Mouse (Mus musculus) limb, embryonic 11.5 days (tissue): Measurements from ENCODE around the gene Naga. TPM values are rescaled to one million over a fixed set of nuclear protein-coding genes. Genes with fewer than 3 reads are reported as not detected.
A peak's percentile ranks its signal among the peaks of the same experiment; 100 is the strongest.

ENCODE experiments used
- ATAC-seq: fragments of 200-750 bp; cut with Nextera tagmentation; 2 replicates; pipeline ENCODE4 v1.8.0; 2017; ENCODE audit warnings: low read depth; ENCODE audit not compliant: insufficient number of reproducible peaks, low FRiP score, low TSS enrichment
- DNase-seq: peaks from one replicate; pipeline ENCODE4 v3.0.0-alpha.2; 2015; ENCODE audit warnings: low spot score
- H3K27ac ChIP-seq: fragments of 300-500 bp; sonication (generic); replicated peaks from 2 replicates; pipeline ENCODE4 v1.5.1; 2014; ENCODE audit warnings: low read depth, mild to moderate bottlenecking, low read length
- H3K27me3 ChIP-seq: fragments of 300-500 bp; sonication (generic); 2 replicates; pipeline ENCODE4 v1.6.1; 2014; ENCODE audit warnings: mild to moderate bottlenecking, low read length, mixed read lengths; ENCODE audit not compliant: control insufficient read depth, insufficient read depth
- H3K36me3 ChIP-seq: fragments of 300-500 bp; sonication (generic); 2 replicates; pipeline ENCODE4 v1.6.1; 2014; ENCODE audit warnings: mild to moderate bottlenecking, low read length, moderate library complexity, mixed read lengths; ENCODE audit not compliant: control insufficient read depth, insufficient read depth
- H3K4me1 ChIP-seq: fragments of 300-500 bp; sonication (generic); 2 replicates; pipeline ENCODE4 v1.6.1; 2014; ENCODE audit warnings: low read length, mixed read lengths; ENCODE audit not compliant: control insufficient read depth, insufficient read depth
- H3K4me2 ChIP-seq: fragments of 300-500 bp; sonication (generic); 2 replicates; pipeline ENCODE4 v1.6.1; 2014; ENCODE audit warnings: low read depth, mild to moderate bottlenecking, moderate library complexity; ENCODE audit not compliant: severe bottlenecking
- H3K4me3 ChIP-seq: fragments of 300-500 bp; sonication (generic); 2 replicates; pipeline ENCODE4 v1.5.1; 2014; ENCODE audit warnings: low read depth, low read length
- H3K9ac ChIP-seq: fragments of 300-500 bp; sonication (generic); 2 replicates; pipeline ENCODE4 v1.6.1; 2014; ENCODE audit warnings: mild to moderate bottlenecking, low read length
- H3K9me3 ChIP-seq: fragments of 300-500 bp; sonication (generic); 2 replicates; pipeline ENCODE4 v1.6.1; 2016; ENCODE audit warnings: low read length; ENCODE audit not compliant: control insufficient read depth
- WGBS: fragments of 180-500 bp; shearing (Covaris S2); extraction: QIAGEN DNeasy Blood & Tissue Kit; methylation state at CpG from one replicate; pipeline ENCODE4 v1.1.7; 2014; 5-methylcytosine and 5-hydroxymethylcytosine counted together
- polyA plus RNA-seq: library from polyadenylated mRNA; unstranded; fragments of >200 nt; fragmentation: Nextera tagmentation; extraction: Ambion mirVana; gene quantifications from 2 replicates; pipeline ENCODE4 v1.2.1, GENCODE M21; 2014

Naga gene
- polyA plus RNA-seq, result 25.8 and 29.7 TPM in 2 replicates

GRCm38 (mm10) chr15:82338593-82339112, at the start of gene Naga, which contains the start of the genes Pheta2 and Smdt1:
Naga (minus strand) TSS chr15:82338925.
Pheta2 (plus strand) TSS chr15:82338942.
Smdt1 (plus strand) TSS chr15:82338959.
- DNase-seq, result peak; percentile 97
- peak within 1 kb of the TSS; percentile 75 for H3K4me2 ChIP-seq
- peak within 1 kb of the TSS; percentile 67 for H3K9ac ChIP-seq
- H3K4me3 ChIP-seq, result peak within 1 kb of the TSS; percentile 48
- H3K27ac ChIP-seq, result no peak within 1 kb of the TSS
- peak; percentile 84 for ATAC-seq
- no peaks in the 10 kb centered on the region for H3K9me3 ChIP-seq
- H3K4me1 ChIP-seq, result peaks cover 15% of the 10 kb centered on the region
- H3K36me3 ChIP-seq, result no peaks in the 10 kb centered on the region; the same call in 1 of the 2 replicates
- H3K27me3 ChIP-seq, result no peaks in the 10 kb centered on the region
- WGBS, result under 1% methylated on average over 41 of the region's 41 CpGs

GRCm38 (mm10) chr15:82385729-82386128, 47.0 kb upstream of the Naga start:
- Histone ChIP-seq H3K36me3 (no peaks in the 10 kb centered on the region), H3K4me3 (no peak overlapping the region), H3K27ac (no peak overlapping the region), H3K27me3 (no peaks in the 10 kb centered on the region), H3K9ac (no peak overlapping the region), H3K9me3 (no peaks in the 10 kb centered on the region), H3K4me1 (no peaks in the 10 kb centered on the region), H3K4me2 (no peak overlapping the region)
- DNase-seq (no peak), ATAC-seq (no peak)
- WGBS, result 90% methylated on average over 2 of the region's 2 CpGs

GRCm38 (mm10) chr15:82382441-82382840, 43.7 kb upstream of the Naga start:
- H3K9ac ChIP-seq, result no peak overlapping the region
- H3K9me3 ChIP-seq, result no peaks in the 10 kb centered on the region
- H3K4me3 ChIP-seq, result no peak overlapping the region
- H3K4me2 ChIP-seq, result no peak overlapping the region
- no peaks in the 10 kb centered on the region for H3K27me3 ChIP-seq
- 85% methylated on average over 2 of the region's 2 CpGs for WGBS
- DNase-seq (no peak), ATAC-seq (no peak)
- no peaks in the 10 kb centered on the region for H3K36me3 ChIP-seq
- H3K4me1 ChIP-seq, result 0 out of 2 replicates have a peak, but pooled peaks cover 2% of the 10 kb centered on the region
- no peak overlapping the region for H3K27ac ChIP-seq

DNA sequence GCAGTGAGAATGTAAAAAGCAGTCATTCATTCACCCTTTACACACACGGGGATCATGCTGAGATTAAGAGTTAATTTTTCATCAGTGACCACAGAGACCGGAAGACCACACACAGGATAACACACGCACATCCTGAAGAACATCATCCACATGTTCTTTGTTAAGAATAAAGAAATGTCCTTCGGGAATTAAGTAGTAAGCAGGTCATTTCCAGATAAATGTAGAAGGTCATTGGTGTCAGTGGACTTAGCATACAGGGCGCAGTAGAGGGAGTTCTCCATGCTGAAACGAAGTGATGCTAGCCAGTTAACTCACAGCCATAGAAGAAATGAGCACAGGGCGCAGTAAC, 42.0 kb upstream of the Naga start:
- Histone ChIP-seq H3K9ac (no peak overlapping the region), H3K4me3 (peak overlapping the region; percentile 35), H3K9me3 (no peaks in the 10 kb centered on the region), H3K36me3 (no peaks in the 10 kb centered on the region), H3K4me2 (peak overlapping the region; percentile 66), H3K27me3 (no peaks in the 10 kb centered on the region), H3K27ac (no peak overlapping the region), H3K4me1 (0 out of 2 replicates have a peak, but pooled peaks cover 2% of the 10 kb centered on the region)
- 43% methylated on average over 7 of the region's 7 CpGs for WGBS
- DNase-seq (no peak), ATAC-seq (no peak)

DNA sequence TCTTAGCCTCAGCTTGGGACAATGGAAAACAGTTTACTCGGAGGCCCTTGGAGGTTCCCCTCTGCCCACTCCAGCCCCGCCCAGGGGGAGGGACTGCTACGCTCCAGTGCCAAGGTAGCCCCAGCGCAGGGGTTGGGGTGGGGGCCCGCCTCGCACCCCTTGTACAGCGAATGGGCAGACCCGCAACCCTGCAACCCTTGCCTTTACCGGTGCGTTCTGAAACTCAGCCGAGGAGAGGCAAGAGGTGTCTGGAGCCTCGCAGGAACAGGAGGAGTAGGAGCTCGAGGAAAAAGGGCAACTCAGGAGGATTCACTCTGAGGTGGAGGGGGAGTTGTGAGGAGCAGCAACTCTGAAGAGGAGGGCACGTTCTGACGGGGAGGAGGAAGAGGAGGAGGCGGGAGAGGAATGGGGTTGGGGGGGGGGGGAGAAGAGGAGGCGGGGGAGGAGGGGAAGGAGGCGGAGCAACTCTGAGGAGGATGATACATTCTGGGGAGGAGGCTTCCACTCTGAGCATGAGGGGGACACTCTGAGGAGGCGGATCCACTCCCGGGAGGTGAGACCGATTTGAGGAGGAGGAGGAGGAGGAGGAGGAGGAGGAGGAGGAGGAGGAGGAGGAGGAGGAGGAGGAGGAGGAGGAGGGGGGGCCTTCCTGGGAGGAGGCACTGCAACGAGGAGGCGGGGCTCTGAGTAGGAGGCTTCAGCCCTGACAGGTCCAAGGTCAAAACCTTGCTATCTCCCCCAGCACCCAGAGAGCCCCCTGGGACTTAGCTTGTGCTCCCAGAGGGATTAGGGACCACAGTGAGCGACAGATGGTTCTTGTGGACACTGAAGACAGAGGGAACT, 41.4 kb upstream of the Naga start, which contains the start of gene Cyp2d22:
Cyp2d22 (minus strand) TSS at position 390 of the 843 bp plus-strand sequence.
- Histone ChIP-seq H3K27ac (no peak within 1 kb of the TSS), H3K4me3 (peak within 1 kb of the TSS; percentile 35), H3K36me3 (no peaks in the 10 kb centered on the region), H3K4me2 (peak within 1 kb of the TSS; percentile 66), H3K4me1 (0 out of 2 replicates have a peak, but pooled peaks cover 2% of the 10 kb centered on the region), H3K9ac (peak within 1 kb of the TSS; percentile 53), H3K27me3 (no peaks in the 10 kb centered on the region), H3K9me3 (no peaks in the 10 kb centered on the region)
- peak; percentile 77 for ATAC-seq
- WGBS, result 2% methylated on average over 19 of the region's 24 CpGs
- peak; percentile 62 for DNase-seq

DNA sequence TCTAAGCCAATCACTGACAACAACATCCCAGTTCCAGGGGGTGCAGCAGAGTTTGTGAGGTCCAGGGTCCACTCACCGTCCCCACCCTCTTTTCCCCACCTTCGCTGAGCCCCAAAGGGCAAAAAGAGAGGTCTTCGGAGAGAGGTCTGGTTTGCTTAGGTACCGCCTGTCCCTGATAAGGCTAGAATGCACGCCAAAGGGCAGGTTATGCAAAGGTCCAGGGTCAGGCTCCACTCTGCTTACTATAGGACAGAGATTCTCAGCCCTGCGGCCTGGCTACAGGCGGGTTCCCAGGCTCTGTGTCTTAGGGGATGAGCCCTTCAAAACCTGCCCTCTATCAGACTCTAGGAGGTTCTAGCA, 40.8 kb upstream of the Naga start:
- H3K9me3 ChIP-seq, result no peaks in the 10 kb centered on the region
- H3K36me3 ChIP-seq, result no peaks in the 10 kb centered on the region
- 19% methylated on average over 7 of the region's 7 CpGs for whole genome bisulfite sequencing
- H3K4me3 ChIP-seq, result peak overlapping the region; percentile 35
- H3K4me1 ChIP-seq, result 0 out of 2 replicates have a peak, but pooled peaks cover 2% of the 10 kb centered on the region
- no peak overlapping the region for H3K27ac ChIP-seq
- H3K9ac ChIP-seq, result peak overlapping the region; percentile 53
- H3K27me3 ChIP-seq, result no peaks in the 10 kb centered on the region
- DNase-seq, result peak; percentile 27
- peak; percentile 39; the same call in 1 of the 2 replicates for ATAC-seq
- peak overlapping the region; percentile 66 for H3K4me2 ChIP-seq

DNA sequence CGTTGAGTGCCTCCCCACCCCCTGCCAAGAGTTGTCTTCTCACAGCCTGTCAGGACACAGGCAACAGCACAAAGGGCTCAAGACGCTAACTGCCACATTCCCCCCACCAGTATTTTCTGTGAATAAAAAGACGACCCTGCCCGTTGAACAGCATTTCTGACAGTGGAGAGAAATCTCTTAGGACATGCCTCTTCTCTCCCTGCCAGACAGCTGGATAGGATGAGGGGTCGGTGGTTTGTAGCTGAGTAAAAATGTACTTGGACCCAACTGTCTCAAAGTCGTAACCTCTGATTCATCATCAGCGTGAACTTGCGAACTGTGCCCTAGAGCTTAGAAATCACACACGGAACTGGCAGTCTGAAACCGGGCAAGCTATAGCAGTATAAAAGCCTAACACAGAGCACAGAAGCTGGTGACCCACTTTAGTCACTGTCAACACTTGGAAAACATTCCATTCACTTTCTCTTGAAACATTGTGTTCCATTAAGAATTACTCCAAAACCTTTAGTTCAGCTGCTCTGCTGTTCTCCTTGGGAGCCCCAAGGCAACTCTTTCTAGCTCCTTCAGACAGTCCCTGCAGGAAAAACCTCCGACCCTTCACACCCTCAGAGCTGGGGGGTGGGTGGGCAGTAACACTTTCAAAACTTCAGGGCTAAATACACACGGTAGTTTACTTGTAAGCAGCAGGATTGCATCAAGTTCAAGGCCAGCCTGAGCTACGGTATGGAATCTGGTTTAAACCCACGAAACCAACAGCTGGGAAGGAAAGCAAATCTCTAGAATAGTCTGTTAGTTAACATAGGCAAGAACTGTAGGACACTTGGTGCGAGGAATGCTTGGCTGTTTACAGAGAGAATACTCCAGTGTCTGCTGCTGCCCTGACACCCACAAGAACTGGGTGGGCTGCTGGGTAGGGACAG, 39.8 kb upstream of the Naga start:
- 57% methylated on average over 15 of the region's 15 CpGs for WGBS
- H3K9me3 ChIP-seq, result no peaks in the 10 kb centered on the region
- no peaks in the 10 kb centered on the region for H3K27me3 ChIP-seq
- no peak overlapping the region for H3K4me2 ChIP-seq
- no peak overlapping the region for H3K27ac ChIP-seq
- H3K4me3 ChIP-seq, result no peak overlapping the region
- H3K36me3 ChIP-seq, result no peaks in the 10 kb centered on the region
- 0 out of 2 replicates have a peak, but pooled peaks cover 2% of the 10 kb centered on the region for H3K4me1 ChIP-seq
- no peak overlapping the region for H3K9ac ChIP-seq
- no peak for ATAC-seq
- DNase-seq, result no peak

GRCm38 (mm10) chr15:82377701-82378100, 39.0 kb upstream of the Naga start:
- WGBS, result 85% methylated on average over 5 of the region's 5 CpGs
- DNase-seq, result no peak
- Histone ChIP-seq H3K4me1 (0 out of 2 replicates have a peak, but pooled peaks cover 2% of the 10 kb centered on the region), H3K4me3 (no peak overlapping the region), H3K36me3 (no peaks in the 10 kb centered on the region), H3K27me3 (no peaks in the 10 kb centered on the region), H3K9ac (no peak overlapping the region), H3K27ac (no peak overlapping the region), H3K4me2 (no peak overlapping the region), H3K9me3 (no peaks in the 10 kb centered on the region)
- no peak for ATAC-seq
